In genomic region chr9:70751504-70752222, GRCm38 (mm10) we compare ENCODE assay signal across 27 mouse cellular contexts.
DNase-seq lines count a peak whose midpoint lies in the region; ATAC-seq lines count a peak whose summit lies in the region.
"Had no signal": no experiment of that assay in that cellular context is flagged by ENCODE, and none has a peak within 500 bp of the region (broad histone marks: within the 10 kb centered on the region; RNA-seq: fewer than 3 reads in every experiment).

No protein-coding gene starts in this region.

- H3K4me2 ChIP-seq in liver, embryonic 11.5 days = no peak overlapping the region
- H3K4me2 ChIP-seq in liver, embryonic 15.5 days = no peak overlapping the region
- H3K4me2 ChIP-seq: embryonic facial prominence, embryonic 12.5 days; embryonic facial prominence, embryonic 15.5 days; forebrain, embryonic 13.5 days; heart, embryonic 13.5 days; hindbrain, embryonic 14.5 days had no signal

- H3K27me3 ChIP-seq in liver, embryonic 11.5 days (replicated peaks; ENCODE audit: control insufficient read depth, insufficient read depth, low read length) = no peaks in the 10 kb centered on the region
- H3K27me3 ChIP-seq in liver, embryonic 15.5 days = no peaks in the 10 kb centered on the region
- H3K27me3 ChIP-seq: embryonic facial prominence, embryonic 12.5 days; embryonic facial prominence, embryonic 15.5 days; forebrain, embryonic 13.5 days; heart, embryonic 13.5 days had no signal

- WGBS in liver, embryonic 11.5 days = 65% methylated on average over 3 of the region's 3 CpGs
- 50% methylated on average over 3 of the region's 3 CpGs for WGBS in liver, embryonic 15.5 days (ENCODE audit: insufficient replicate concordance)

- H3K27ac ChIP-seq in liver, embryonic 11.5 days (ENCODE audit: low read depth, low read length) = no peak overlapping the region
- H3K27ac ChIP-seq in liver, embryonic 15.5 days (replicated peaks) = no peak overlapping the region
- H3K27ac ChIP-seq: embryonic facial prominence, embryonic 12.5 days; embryonic facial prominence, embryonic 15.5 days; forebrain, embryonic 10.5 days; forebrain, embryonic 13.5 days; heart, adult 2 months; heart, embryonic 10.5 days; heart, embryonic 13.5 days; hindbrain, embryonic 14.5 days had no signal

- H3K4me1 ChIP-seq in liver, embryonic 11.5 days (replicated peaks; ENCODE audit: control insufficient read depth, insufficient read depth, low read length) = no peaks in the 10 kb centered on the region; the same call in 1 of the 2 replicates
- H3K4me1 ChIP-seq in liver, embryonic 15.5 days (replicated peaks) = no peaks in the 10 kb centered on the region; the same call in none of the 2 replicates
- H3K4me1 ChIP-seq: embryonic facial prominence, embryonic 12.5 days; embryonic facial prominence, embryonic 15.5 days; forebrain, embryonic 10.5 days; forebrain, embryonic 13.5 days; heart, embryonic 10.5 days; heart, embryonic 13.5 days had no signal

- H3K36me3 ChIP-seq in liver, embryonic 11.5 days (ENCODE audit: control insufficient read depth, insufficient read depth, low read length) = peaks cover 14% of the 10 kb centered on the region
- peaks cover 78% of the 10 kb centered on the region for H3K36me3 ChIP-seq in liver, embryonic 15.5 days (replicated peaks)

- no peak for DNase-seq in liver, embryonic 11.5 days (ENCODE audit: low spot score)
- DNase-seq in liver = no peak
- no peak for DNase-seq in adrenal gland, adult 18-20 months (ENCODE audit: low spot score in 2 of 2)
- DNase-seq in ovary, postnatal 14 days (ENCODE audit: low spot score) = no peak
- no peak for DNase-seq in yolk sac, embryonic 10.5 days (ENCODE audit: low spot score)
- DNase-seq: adrenal gland, adult 2 months; adrenal gland, postnatal 14 days; cerebellum, adult 11 months; cerebellum, adult 2 months; cerebellum, adult 9-11 months; cerebellum, postnatal 25 days; gastrocnemius, postnatal 10 days; gastrocnemius, postnatal 36 days; heart, adult 2 months; heart, postnatal 14 days; heart, postnatal 4 days had no signal

- no peak overlapping the region for H3K4me3 ChIP-seq in liver, embryonic 11.5 days (ENCODE audit: low read depth, low read length)
- H3K4me3 ChIP-seq in liver, embryonic 15.5 days (replicated peaks) = no peak overlapping the region
- H3K4me3 ChIP-seq: embryonic facial prominence, embryonic 12.5 days; embryonic facial prominence, embryonic 15.5 days; erythroblast, embryonic 14.5 days; forebrain, embryonic 10.5 days; forebrain, embryonic 13.5 days; heart, adult 2 months; heart, embryonic 10.5 days; heart, embryonic 13.5 days had no signal

- H3K9ac ChIP-seq in liver, embryonic 11.5 days (ENCODE audit: low read depth, low read length) = no peak overlapping the region
- H3K9ac ChIP-seq in liver, embryonic 15.5 days = no peak overlapping the region
- H3K9ac ChIP-seq: embryonic facial prominence, embryonic 12.5 days; embryonic facial prominence, embryonic 15.5 days; forebrain, embryonic 13.5 days; heart, embryonic 13.5 days; hindbrain, embryonic 14.5 days had no signal

- no peaks in the 10 kb centered on the region for H3K9me3 ChIP-seq in liver, embryonic 11.5 days (ENCODE audit: control insufficient read depth, low read length)
- no peaks in the 10 kb centered on the region for H3K9me3 ChIP-seq in liver, embryonic 15.5 days (replicated peaks)
- H3K9me3 ChIP-seq: embryonic facial prominence, embryonic 12.5 days; embryonic facial prominence, embryonic 15.5 days; forebrain, embryonic 10.5 days; forebrain, embryonic 13.5 days; heart, embryonic 10.5 days; heart, embryonic 13.5 days had no signal

- ATAC-seq in liver, embryonic 11.5 days (replicated peaks; ENCODE audit: low FRiP score) = peak; percentile 39; the same call in 1 of the 2 replicates
- ATAC-seq in liver, embryonic 15.5 days (ENCODE audit: insufficient read depth) = peak; percentile 18; the same call in 1 of the 2 replicates
- peak; percentile 26; the same call in 1 of the 2 replicates for ATAC-seq in megakaryocyte progenitor cell, adult 5-6 weeks (replicated peaks; ENCODE audit: poor library complexity)
- ATAC-seq: forebrain, embryonic 13.5 days; forebrain, embryonic 16.5 days had no signal
